Mouse (Mus musculus) lung, postnatal 14 days (tissue): ENCODE results near the gene Sike1.

Experiments used
- DNase-seq: peaks from one replicate; pipeline ENCODE4 v3.0.0; 2021

Sike1 gene

GRCm38 (mm10) chr3:103040285-103040684 is 44.8 kb downstream of the Sike1 start:
- DNase-seq, result no peak

GRCm38 (mm10) chr3:103040861-103041379 is 45.4 kb downstream of the Sike1 start:
- no peak for DNase-seq

- no peak for DNase-seq
Measured at GRCm38 (mm10) chr3:103056016-103056595, 60.6 kb downstream of the Sike1 start.

- DNase-seq, result no peak
Measured at GRCm38 (mm10) chr3:103057752-103058151, 62.2 kb downstream of the Sike1 start.
